Mouse (Mus musculus): ENCODE measurements at regions not wholly inside any gene's neighbourhood (a gene's known extent, or its start where the extent isn't known, plus 50 kb on each side); places are given as distances from the start of the nearest gene placed in this dataset.
A peak's percentile ranks its signal among the peaks of the same experiment; 100 is the strongest.
"Not testable (repeated sequence)": the region's sequence is repeated elsewhere in the genome, so short reads cannot be mapped to it uniquely, and the experiment has no call there.

- DNase-seq: no peak
- no peaks in the 10 kb centered on the region for H3K4me1 ChIP-seq (ENCODE audit: control insufficient read depth, insufficient read depth, low read length)
- no peaks in the 10 kb centered on the region for H3K36me3 ChIP-seq (ENCODE audit: control insufficient read depth, insufficient read depth, low read length)
- H3K9ac ChIP-seq (replicated peaks; ENCODE audit: low read length): no peak overlapping the region
- H3K4me3 ChIP-seq (replicated peaks; ENCODE audit: low read depth, low read length): no peak overlapping the region
- H3K27me3 ChIP-seq (ENCODE audit: control insufficient read depth, insufficient read depth, low read length): no peaks in the 10 kb centered on the region
- no peak overlapping the region for H3K4me2 ChIP-seq (ENCODE audit: low read length)
- no peak for ATAC-seq (ENCODE audit: low FRiP score, low TSS enrichment)
- WGBS: 92% methylated on average over 5 of the region's 5 CpGs
- no peak overlapping the region for H3K27ac ChIP-seq (replicated peaks; ENCODE audit: low read depth, low read length)
- H3K9me3 ChIP-seq (ENCODE audit: control insufficient read depth, low read length): no peaks in the 10 kb centered on the region
These were observed 55.4 kb upstream of the Il33 start for GRCm38 (mm10) chr19:29869526-29869925.

DNA sequence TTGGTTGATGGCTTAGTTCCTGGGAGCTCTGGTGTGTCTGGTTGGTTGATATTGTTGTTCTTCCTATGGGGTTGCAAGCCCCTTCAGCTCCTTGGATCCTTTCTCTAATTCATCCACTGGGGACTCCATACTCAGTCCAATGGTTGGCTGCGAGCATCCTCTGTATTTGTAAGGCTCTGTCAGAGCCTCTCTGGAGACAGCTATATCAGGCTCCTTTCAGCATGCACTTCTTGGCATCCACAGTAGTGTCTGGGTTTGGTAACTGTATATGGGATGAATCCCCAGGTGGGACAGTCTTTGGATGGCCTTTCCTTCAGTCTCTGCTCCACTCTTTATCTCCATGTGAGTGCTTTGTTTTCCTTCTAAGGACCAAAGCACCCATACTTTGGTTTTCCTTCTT is 55.9 kb upstream of the Ranbp6 start:
- not testable (repeated sequence) for H3K4me3 ChIP-seq (replicated peaks; ENCODE audit: low read depth, low read length); H3K36me3 ChIP-seq (ENCODE audit: control insufficient read depth, insufficient read depth, low read length); H3K27me3 ChIP-seq (ENCODE audit: control insufficient read depth, insufficient read depth, low read length); H3K4me1 ChIP-seq (ENCODE audit: control insufficient read depth, insufficient read depth, low read length); H3K4me2 ChIP-seq (ENCODE audit: low read length); H3K9ac ChIP-seq (replicated peaks; ENCODE audit: low read length); H3K27ac ChIP-seq (replicated peaks; ENCODE audit: low read depth, low read length); H3K9me3 ChIP-seq (ENCODE audit: control insufficient read depth, low read length); ATAC-seq (ENCODE audit: low FRiP score, low TSS enrichment); DNase-seq
- 94% methylated on average over 1 of the region's 1 CpGs for WGBS

- ATAC-seq (ENCODE audit: low FRiP score, low TSS enrichment) (no peak), DNase-seq (no peak)
- Histone ChIP-seq H3K9me3 (ENCODE audit: control insufficient read depth, low read length) (no peaks in the 10 kb centered on the region), H3K9ac (replicated peaks; ENCODE audit: low read length) (no peak overlapping the region), H3K36me3 (ENCODE audit: control insufficient read depth, insufficient read depth, low read length) (no peaks in the 10 kb centered on the region), H3K4me3 (replicated peaks; ENCODE audit: low read depth, low read length) (no peak overlapping the region), H3K4me1 (ENCODE audit: control insufficient read depth, insufficient read depth, low read length) (no peaks in the 10 kb centered on the region), H3K27me3 (ENCODE audit: control insufficient read depth, insufficient read depth, low read length) (no peaks in the 10 kb centered on the region), H3K4me2 (ENCODE audit: low read length) (no peak overlapping the region), H3K27ac (replicated peaks; ENCODE audit: low read depth, low read length) (no peak overlapping the region)
- WGBS: 66% methylated on average over 3 of the region's 3 CpGs
These were observed 54.0 kb upstream of the Ranbp6 start for GRCm38 (mm10) chr19:29866822-29867221.

DNA sequence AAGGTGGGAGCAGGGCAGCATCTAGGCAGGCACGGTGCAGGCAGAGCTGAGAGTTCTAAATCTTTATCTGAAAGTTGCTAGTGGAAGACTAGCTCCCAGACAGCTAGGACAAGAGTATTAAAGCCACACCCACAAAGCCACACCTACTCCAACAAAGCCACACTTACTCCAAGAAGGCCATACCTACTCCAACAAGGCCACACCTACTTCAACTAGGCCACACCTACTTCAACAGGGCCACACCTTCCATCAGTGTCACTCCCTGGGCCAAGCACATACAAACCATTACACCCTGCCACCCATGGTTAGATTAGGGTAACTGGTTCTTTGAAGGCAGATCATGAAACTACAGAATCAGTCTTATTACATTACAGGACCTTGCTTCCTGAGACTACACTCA is 52.4 kb upstream of the Ranbp6 start:
- H3K27me3 ChIP-seq (ENCODE audit: control insufficient read depth, insufficient read depth, low read length): no peaks in the 10 kb centered on the region
- H3K36me3 ChIP-seq (ENCODE audit: control insufficient read depth, insufficient read depth, low read length): no peaks in the 10 kb centered on the region
- H3K9ac ChIP-seq (replicated peaks; ENCODE audit: low read length): no peak overlapping the region
- WGBS: 65% methylated on average over 1 of the region's 1 CpGs
- H3K4me3 ChIP-seq (replicated peaks; ENCODE audit: low read depth, low read length): no peak overlapping the region
- H3K4me2 ChIP-seq (ENCODE audit: low read length): no peak overlapping the region
- no peak overlapping the region for H3K27ac ChIP-seq (replicated peaks; ENCODE audit: low read depth, low read length)
- no peaks in the 10 kb centered on the region for H3K4me1 ChIP-seq (ENCODE audit: control insufficient read depth, insufficient read depth, low read length)
- no peak for DNase-seq
- no peaks in the 10 kb centered on the region for H3K9me3 ChIP-seq (ENCODE audit: control insufficient read depth, low read length)
- ATAC-seq (ENCODE audit: low FRiP score, low TSS enrichment): no peak

GRCm38 (mm10) chr19:29862808-29863207 is 50.0 kb upstream of the Ranbp6 start:
- DNase-seq (peak; percentile 40), ATAC-seq (ENCODE audit: low FRiP score, low TSS enrichment) (no peak)
- no peaks in the 10 kb centered on the region for H3K4me1 ChIP-seq (ENCODE audit: control insufficient read depth, insufficient read depth, low read length)
- no peaks in the 10 kb centered on the region for H3K9me3 ChIP-seq (ENCODE audit: control insufficient read depth, low read length)
- H3K4me3 ChIP-seq (replicated peaks; ENCODE audit: low read depth, low read length): no peak overlapping the region
- H3K27ac ChIP-seq (replicated peaks; ENCODE audit: low read depth, low read length): no peak overlapping the region
- no peaks in the 10 kb centered on the region for H3K27me3 ChIP-seq (ENCODE audit: control insufficient read depth, insufficient read depth, low read length)
- H3K36me3 ChIP-seq (ENCODE audit: control insufficient read depth, insufficient read depth, low read length): no peaks in the 10 kb centered on the region
- H3K4me2 ChIP-seq (ENCODE audit: low read length): no peak overlapping the region
- H3K9ac ChIP-seq (replicated peaks; ENCODE audit: low read length): no peak overlapping the region

Data from midbrain, embryonic 14.5 days (tissue).